Mouse (Mus musculus): Measurements from ENCODE around the gene Nbeal2.
A peak's percentile ranks its signal among the peaks of the same experiment; 100 is the strongest.
"Not testable (repeated sequence)": the region's sequence is repeated elsewhere in the genome, so short reads cannot be mapped to it uniquely, and the experiment has no call there.

The Nbeal2 gene

DNA sequence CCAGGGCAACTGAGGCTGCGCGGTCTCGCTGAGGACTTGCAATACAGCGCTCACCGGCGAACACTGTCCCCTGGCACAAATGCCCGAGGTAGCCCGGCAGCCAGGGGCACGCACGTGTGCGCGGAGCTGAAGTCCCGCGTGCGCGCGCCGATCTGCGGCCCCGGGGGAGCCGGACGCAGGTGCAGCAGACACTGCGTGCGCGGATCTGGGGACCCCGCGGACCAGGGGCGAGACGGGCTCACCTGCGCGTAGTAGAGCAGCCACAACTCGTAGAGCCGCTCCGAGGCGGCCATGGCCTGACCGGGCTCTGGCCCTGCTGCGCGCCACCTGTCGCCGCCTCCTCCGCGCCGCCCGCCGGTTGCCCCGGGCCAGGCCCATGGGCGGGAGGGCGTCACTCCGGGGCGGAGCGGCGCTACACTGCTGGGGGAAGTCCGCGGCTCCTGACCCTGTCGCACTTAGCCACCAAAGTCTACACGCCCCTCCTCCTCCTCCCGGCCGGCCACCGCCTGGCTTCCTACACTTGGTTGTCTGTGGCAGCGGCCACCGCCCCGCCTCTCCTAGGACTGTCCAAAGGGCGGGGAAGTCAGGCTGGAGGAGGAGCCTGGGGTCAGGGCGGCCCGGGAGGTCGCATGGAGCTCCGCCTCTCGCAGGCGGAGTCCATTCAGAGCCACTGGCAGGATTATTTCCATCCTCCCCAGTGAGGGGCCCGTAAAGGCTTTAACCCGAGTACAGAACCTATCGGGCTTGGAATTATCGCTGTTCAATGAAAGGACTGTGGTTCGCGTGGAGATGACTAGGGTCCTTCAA, at the start of gene Nbeal2:
Gene Nbeal2 (minus strand): TSS at position 507 of the 807 bp plus-strand sequence.
- no peak for DNase-seq (ENCODE audit: extremely low read depth, low read depth, low spot score)

DNA sequence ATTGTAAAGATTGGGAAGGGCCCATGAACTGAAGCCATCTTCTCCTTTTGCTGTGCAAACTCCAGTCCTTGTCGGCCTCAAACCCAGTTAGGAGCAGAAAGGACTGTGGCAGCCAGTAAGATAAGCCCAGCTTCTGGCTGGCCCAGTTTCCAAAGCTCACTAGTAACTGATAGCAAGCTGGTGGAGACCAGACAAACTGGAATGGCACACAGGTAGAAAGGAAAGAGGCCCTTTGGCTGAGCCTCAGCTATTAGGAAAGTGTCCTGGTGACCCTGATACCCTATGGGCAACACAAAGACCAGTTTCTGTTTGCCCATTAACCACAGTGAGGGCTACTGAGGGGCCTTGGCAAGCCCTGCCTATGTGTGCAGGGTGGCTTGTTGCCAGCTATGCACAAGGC, 48.9 kb upstream of the Nbeal2 start:
- no peak for DNase-seq (ENCODE audit: extremely low read depth, low read depth, low spot score)

DNA sequence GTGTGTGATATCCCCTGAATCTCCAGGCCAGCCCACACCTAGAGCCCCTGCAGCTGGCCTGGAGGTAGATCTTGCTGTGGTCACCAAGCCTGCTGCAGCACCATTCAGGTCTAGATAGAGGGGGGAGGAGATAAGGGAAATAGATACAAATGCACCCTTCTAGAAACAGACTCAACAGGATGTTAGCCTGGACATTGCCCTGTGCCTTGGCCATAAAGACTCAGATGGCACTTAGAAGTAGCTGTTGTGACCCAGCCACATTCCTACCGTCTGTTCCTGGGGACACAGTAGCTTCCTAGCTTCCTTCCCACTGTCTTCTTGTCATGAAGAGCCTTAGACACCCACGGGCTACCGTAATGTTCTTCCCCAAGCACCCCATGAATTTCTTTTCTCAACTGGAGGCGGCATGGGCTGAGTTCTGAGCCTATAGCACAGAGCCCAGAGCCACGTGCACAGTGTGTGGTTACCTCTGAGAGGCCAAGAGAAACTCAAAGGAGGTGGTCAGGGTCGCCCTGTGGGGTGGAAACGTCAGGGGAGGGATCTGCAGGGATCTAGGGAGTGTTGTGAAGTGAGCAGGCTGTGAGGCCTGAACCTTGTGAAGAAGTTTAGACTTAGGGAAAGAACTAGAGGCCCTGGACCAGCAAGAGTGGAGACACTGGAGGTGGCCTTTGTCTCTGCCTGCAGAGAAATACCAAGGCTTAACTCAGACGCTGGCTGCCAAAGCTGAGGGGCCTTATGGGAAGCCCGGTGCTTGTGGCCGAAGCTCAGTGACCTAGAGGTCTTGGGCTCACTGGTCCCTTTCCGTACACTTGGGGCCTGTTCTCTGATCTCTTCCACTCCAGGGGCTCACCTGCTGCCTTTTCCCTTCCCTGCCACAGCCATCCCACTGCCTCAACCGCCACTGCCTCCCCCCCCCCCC, 47.4 kb upstream of the Nbeal2 start:
- DNase-seq (ENCODE audit: extremely low read depth, low read depth, low spot score): no peak

DNA sequence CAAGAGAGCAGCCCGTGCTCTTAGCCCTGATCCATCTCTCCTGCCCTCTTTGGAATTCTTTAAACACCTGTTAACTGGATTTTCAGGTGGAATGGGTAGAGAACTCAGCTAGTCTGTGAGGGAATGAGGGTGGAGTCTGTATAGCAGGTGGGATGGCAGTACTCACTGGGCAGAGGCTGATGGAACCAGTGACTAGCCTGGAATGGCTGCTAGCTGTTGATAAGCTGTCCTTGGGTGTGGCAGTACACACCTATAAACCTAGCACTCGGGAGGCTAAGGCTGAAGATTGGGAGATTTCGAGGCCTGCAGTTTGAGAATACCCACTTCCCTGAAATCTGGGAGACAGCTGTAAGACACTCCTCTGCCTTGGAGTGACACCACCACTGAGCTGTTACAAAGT, 45.6 kb upstream of the Nbeal2 start:
- no peak for DNase-seq (ENCODE audit: extremely low read depth, low read depth, low spot score)

DNA sequence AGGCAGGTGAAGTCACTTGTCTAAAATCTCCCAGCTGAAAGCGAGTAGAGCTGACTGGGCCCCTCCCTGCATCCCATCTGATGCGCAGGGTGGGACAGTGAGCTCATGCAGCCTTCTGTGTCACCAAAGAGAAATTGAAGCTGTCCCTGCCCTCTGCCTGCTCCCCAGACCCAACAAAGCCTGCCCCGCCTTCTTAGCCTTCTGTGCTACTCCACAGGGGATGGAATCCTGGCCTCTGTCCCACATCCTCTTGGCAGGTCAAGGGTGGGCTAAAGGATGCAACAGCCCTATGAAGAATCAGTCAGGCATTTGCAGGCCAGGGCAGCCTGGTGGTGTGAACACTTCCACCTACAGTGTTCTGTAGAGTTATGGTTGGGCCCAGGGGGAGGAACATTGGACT, 43.5 kb upstream of the Nbeal2 start:
- DNase-seq (ENCODE audit: extremely low read depth, low read depth, low spot score): no peak

DNA sequence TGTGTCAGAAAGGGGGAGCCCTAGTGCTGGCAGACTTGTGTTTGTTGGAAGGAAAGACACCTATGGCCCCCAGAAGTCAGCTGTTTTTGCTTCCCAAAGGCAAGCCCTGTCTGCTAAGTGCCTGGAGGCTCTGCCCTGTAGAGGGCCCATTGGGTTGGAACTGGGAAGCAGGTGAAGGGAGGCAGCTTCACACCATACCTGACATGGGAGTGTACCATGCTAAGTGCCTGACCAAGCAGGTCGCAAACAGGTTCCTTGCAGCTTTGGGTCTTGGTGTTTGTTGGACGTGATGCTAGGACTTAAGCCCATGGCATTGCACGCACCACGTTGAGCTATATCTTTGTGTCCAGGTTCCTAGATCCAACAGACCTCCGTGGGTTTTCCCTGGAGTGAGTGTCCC, 42.5 kb upstream of the Nbeal2 start:
- no peak for DNase-seq (ENCODE audit: extremely low read depth, low read depth, low spot score)

DNA sequence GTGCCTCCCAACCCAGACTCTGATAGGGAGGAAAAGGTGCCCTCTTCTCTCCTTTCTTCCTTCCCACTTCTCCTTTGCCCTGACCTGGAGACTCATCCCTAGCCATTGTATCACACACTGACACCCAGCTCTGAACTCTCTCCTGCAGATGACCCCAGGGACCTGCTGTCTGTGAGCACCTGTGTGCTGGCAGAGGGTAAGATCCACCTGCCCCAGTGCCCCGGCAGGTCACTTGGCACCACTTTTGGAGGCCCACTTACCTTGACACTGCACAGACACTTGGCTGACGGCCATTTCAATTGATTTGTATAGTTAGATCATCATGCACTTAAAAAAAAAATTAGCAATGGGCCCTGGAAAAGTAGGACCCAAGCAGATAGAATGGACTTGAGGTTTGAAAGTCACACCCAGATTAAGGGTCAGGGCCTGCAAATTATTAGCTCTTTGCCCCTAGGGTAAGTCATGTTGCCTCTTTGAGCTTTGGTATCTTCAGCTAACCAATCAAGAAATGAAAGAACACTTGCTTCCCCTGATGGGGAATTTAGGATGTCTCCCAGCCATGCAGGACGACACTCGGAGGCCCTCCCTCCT, 41.3 kb upstream of the Nbeal2 start:
- DNase-seq (ENCODE audit: extremely low read depth, low read depth, low spot score): no peak

DNA sequence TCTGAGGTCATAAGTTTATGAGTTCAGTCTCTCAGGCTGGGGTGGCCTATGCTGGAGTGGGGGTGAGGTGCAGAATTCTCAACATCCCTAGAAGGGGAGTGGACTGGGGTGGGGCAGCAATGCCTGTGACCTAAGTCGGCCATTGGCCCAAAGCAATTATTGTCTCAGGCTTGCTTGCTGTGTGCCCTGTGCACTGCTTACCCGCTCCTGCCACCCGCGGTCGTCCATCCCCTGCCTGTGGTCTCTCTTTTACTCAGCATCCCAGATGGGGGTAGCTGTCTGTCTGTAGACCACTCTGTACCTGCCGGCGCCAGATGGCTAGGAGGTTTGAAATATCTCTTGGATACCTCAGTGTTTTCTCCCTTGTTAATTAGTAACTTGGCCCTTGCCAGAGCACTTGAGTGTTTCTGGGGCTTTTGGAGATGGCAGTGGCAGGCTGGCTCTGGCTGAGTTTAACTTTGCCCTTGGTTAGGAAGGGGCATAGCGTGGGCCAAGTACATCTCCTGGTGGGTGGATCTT, 35.4 kb upstream of the Nbeal2 start:
- DNase-seq (ENCODE audit: extremely low read depth, low read depth, low spot score): no peak

DNA sequence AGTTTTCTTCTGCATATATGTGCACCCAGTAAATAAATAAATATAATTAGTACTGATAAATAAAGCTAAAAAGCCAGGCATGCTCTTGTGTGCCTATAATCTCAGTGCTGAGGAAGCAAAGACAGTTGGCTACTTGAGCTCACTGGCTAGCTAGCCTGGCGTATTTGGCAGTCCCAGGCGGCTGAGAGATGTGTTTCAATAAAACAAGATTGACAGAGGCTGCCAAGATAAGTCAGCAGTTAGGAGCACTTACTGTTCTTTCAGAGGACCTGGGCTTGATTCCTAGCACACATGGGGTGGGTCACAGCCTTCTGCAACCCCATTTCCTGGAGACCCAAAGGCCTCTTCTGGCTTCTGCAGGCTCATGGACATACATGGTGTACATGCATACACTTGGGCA, 33.9 kb upstream of the Nbeal2 start:
- no peak for DNase-seq (ENCODE audit: extremely low read depth, low read depth, low spot score)

DNA sequence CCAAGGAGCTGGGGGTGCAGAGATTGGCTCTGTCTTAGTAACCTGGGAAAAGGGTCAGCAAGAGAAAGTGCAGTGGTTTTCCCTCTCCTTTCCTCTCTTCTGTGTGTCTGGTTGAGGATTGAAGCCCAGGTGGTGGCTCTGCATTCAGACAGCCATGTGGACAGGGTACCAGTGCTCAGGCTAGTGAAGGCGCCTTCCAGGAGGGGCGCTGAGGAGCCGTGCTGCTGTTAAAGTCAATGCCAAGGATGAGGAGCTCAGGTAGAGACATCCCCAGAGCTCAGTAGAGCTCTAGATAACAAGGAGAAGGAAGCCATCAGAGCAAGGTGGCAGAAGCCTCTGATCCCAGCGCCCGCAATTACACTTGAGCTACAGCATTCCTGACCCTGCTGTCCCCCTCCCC, 33.1 kb upstream of the Nbeal2 start:
- DNase-seq (ENCODE audit: extremely low read depth, low read depth, low spot score): no peak

DNA sequence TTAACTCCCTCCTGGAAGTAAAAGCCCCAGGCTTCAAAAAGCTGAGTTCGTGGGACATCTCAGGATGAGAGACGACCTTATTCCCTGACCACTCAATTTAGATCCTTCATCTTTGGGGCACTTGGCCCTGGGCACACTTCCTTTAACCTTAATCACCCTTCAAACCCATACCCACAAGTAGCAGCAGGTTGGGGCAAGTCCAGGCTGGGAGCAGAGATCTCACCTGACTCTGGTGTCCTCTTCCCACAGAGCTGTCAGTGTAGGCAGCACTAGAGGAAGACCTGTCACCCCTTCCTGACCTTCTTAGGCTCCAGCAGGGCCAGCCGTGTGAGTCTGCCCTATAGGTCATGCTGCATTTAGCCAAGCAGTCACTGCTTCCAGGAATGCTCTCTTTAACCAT, 32.5 kb upstream of the Nbeal2 start:
- DNase-seq (ENCODE audit: extremely low read depth, low read depth, low spot score): no peak

DNA sequence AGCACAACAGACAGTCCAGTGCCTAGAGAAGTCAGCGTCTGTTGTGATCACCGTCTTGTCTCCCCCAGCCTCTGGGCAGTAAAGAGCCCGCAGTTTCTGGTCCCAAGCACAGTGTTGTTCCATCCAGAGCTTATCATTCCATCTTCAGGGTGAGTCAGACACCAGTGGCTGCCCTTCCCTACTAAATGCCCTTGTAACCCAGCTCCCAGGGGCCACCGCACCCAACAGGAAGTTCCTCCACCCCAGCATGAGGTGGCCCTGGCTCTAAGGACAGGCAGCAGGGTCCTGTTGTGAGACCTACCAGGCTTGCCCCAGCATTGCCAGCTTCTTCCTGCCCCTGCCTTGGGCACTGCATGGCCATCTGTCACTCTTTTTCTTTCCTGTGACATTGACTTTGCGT, 31.6 kb upstream of the Nbeal2 start:
- no peak for DNase-seq (ENCODE audit: extremely low read depth, low read depth, low spot score)

DNA sequence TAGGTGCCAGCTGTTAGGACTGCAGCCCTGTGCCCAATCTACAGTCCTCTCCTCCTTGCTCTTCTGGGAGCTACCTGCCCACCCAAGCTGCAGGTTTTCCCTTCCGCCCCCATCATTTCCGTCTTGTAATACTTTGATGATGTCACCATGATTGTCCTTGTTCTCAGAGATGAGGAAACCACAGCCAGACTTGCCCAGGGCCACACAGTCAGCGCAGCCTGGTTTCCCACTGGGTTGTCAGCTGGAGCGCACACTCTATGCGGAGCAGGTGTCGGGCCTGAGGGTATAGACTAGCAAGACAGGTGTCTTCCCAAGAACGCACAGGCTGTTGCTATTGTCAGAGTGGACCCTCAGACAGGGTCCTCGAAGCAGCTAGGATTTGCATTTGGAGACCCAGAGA, 31.2 kb upstream of the Nbeal2 start:
- DNase-seq (ENCODE audit: extremely low read depth, low read depth, low spot score): peak; percentile 55

DNA sequence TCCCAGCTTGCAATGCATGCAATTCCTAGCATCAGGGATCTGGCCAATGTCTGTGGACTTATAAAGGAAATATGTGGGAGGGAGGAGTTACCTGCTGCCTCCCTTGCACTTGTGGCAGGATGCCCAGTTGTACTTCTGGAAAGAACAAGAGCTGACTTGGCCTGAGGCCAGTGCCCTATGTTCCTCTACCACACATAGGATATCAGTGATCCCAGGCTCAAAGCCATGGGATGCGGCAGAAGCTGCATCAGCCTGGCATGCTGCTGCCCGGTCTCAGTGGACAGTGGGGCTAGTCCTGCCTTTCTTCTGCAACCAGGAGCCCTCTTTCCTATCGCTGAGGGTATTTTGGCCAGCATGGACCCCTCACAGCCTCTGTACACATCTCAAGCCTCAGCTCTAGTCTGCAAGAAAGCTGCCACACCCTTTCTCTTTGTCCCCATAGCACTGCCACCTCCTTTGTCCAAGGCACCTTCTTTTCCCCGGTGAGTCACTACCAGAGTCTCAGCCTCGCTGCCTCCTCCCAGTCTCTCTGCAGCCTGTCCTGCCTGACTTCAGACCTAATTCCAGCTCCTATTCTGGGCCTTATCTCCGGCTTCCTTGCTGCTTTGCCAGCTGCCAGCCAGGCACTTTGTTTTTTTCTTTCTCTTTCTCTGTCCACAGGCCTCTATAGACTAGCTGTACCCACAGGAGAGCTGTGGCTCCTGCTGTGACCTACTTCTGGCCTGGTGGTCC, 30.3 kb upstream of the Nbeal2 start:
- DNase-seq (ENCODE audit: extremely low read depth, low read depth, low spot score): peak; percentile 95

DNA sequence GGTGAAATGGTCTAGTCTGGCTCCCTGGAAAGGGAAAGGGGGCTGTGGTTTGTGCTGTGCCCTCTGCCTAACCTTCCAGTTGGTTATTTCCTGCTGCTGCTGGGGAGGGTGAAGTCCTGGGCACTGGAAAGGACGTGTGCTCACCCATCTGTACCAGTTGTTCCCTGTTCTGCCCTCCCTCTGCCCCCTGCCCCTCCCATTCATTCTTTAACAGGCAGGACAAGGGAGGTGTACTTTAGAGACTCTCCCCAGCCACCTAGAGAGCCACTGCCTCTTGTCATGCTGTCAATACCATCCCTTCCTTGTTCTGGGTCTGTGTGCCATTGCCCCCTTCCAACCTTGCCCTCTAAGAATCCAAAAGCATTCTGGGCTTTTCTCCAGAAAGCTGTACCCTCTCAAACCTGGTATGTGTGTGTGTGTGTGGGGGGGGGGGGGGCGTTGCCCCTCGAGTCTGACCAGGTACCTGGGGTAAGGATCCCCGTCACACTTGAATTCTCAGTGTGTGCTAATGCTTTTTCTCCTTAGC, 29.7 kb upstream of the Nbeal2 start:
- DNase-seq (ENCODE audit: extremely low read depth, low read depth, low spot score): no peak

DNA sequence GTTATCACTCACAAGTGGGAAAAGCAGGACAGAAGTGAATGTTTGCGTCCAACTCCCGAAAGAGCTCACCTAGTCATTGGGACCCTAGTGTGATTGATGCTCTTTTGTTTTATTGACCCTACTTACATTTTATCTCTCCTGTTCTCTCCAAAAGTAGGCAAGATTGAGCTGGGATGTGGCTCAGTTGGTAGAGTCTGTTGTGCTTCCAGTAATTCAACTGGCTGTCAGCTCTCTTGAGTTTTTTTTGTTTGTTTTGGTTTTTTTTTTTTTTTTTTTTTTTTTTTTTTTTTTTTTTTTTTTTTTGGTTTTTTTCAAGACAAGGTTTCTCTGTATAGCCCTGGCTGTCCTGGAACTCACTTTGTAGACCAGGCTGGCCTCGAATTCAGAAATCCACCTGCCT, 28.7 kb upstream of the Nbeal2 start:
- DNase-seq (ENCODE audit: extremely low read depth, low read depth, low spot score): not testable (repeated sequence)

DNA sequence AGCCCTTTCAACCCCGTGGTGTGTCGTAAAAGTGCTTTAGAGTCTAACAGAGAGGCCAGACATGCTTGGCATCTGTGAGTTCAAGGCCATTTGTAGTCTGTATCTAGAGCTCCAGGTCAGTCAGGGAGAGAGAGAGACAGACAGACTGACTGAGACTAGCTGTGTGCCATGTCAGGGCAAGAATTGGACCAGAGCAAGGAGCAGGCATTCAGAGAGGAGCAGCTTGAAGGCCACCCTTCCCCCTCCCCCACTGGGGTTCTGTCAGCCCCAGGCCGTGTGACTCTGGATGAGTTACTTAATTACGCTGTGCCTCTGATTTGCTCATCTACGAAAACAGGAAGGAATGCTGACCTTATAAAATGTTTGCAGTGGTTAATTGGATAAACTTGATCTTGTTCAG, 28.3 kb upstream of the Nbeal2 start:
- no peak for DNase-seq (ENCODE audit: extremely low read depth, low read depth, low spot score)

DNA sequence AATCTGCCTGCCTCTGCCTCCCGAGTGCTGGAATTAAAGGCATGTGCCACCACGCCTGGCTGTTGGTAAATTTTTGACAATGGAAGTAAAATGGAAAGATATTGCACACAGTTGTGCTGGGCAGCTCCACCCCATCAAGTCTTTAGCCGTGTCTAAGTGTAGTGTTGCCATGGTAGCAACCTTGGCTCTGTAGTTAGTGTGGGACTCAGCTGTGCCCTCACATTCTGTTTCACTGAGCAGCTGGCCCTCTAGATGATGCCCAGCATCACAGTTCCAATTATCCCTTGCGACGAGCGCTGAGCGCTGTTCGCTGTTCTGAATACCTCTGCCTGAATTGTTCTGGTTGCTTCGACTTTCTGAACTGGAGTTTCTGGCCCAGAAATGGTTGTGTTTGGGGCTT, 27.9 kb upstream of the Nbeal2 start:
- DNase-seq (ENCODE audit: extremely low read depth, low read depth, low spot score): no peak

DNA sequence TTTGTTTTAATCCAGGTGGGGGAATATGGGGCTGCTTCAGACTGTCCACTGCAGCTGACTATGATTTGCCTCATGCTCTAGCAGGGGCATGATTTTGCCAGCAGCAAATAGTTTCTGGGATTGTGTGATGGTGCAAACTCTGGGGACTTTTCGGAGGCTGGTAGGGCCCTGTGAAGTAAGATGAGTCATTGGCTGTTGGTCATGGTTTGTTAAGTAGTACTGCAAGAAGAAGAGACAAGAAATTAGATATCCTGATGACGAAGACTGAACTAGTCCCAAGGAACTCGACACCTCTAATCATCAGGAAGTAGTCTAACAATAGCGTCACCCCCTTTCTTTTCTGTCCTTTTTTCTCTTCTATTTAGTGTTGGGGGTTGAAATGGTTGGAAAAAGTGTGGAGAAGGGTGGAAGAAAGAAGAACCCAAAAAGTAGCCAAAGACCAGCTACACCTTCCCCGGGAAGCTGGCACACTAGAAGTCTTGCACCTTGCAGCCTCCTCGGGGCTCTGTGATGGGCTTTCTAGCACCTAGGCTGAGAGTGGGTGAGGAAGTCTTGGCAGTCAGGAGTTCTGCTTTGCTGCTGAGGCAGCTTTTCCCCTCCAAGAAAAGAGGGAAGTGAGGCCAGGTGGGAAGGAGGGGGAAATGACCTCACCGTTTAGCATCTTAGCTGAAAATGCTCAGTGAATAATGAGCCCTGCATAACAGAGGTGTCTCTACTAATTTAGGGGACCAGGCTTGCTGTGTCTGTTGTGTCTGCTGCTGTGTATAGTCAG, 27.0 kb upstream of the Nbeal2 start:
- DNase-seq (ENCODE audit: extremely low read depth, low read depth, low spot score): no peak

DNA sequence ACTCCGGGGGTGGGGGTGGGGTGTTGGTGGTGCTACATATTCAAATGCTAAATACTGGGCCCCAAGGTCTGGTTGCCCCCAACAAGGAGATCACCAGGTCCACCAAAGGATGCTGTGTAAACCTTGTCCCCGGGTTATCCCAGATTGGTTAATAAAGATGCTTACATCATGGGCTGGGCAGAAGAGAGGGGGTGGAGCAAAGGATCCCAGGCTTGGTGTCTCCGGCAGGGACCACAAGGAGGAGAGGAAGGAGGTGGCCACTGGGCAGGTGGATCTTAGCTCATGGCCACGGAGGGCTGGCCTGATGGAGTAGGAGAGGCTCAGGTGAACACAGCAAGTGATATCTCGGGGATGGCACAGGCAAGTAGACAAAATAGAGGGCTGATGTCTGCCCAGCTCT, 24.9 kb upstream of the Nbeal2 start:
- DNase-seq (ENCODE audit: extremely low read depth, low read depth, low spot score): no peak
